Mouse (Mus musculus) forebrain, embryonic 13.5 days (tissue): ENCODE measurements around the gene Sertad4. TPM values are rescaled to one million over a fixed set of nuclear protein-coding genes. Genes with fewer than 3 reads are reported as not detected.

ENCODE experiments used
- ATAC-seq: fragments of 200-750 bp; cut with Nextera tagmentation; 2 replicates; pipeline ENCODE4 v1.8.0; 2017
- H3K27ac ChIP-seq: fragments of 300-500 bp; sonication (generic); 2 replicates; pipeline ENCODE4 v1.5.1; 2015; ENCODE audit warnings: inconsistent platforms, mild to moderate bottlenecking, moderate library complexity
- H3K27me3 ChIP-seq: fragments of 300-500 bp; sonication (generic); 2 replicates; pipeline ENCODE4 v1.6.1; 2015; ENCODE audit warnings: mild to moderate bottlenecking, inconsistent platforms
- H3K36me3 ChIP-seq: fragments of 300-500 bp; sonication (generic); 2 replicates; pipeline ENCODE4 v1.6.1; 2015; ENCODE audit warnings: mild to moderate bottlenecking, inconsistent platforms; ENCODE audit not compliant: poor library complexity, severe bottlenecking
- H3K4me1 ChIP-seq: fragments of 300-500 bp; sonication (generic); 2 replicates; pipeline ENCODE4 v1.6.1; 2015; ENCODE audit warnings: inconsistent platforms
- H3K4me2 ChIP-seq: fragments of 300-500 bp; sonication (generic); 2 replicates; pipeline ENCODE4 v1.6.1; 2015; ENCODE audit warnings: inconsistent platforms, mild to moderate bottlenecking, moderate library complexity
- H3K4me3 ChIP-seq: fragments of 300-500 bp; sonication (generic); 2 replicates; pipeline ENCODE4 v1.5.1; 2015; ENCODE audit warnings: mild to moderate bottlenecking, inconsistent platforms
- H3K9ac ChIP-seq: fragments of 300-500 bp; sonication (generic); 2 replicates; pipeline ENCODE4 v1.6.1; 2015; ENCODE audit warnings: mild to moderate bottlenecking, inconsistent platforms
- H3K9me3 ChIP-seq: fragments of 300-500 bp; sonication (generic); replicated peaks from 2 replicates; pipeline ENCODE4 v1.6.1; 2016; ENCODE audit warnings: inconsistent platforms
- WGBS: fragments of 180-500 bp; shearing (Covaris S2); methylation state at CpG from one replicate; pipeline ENCODE4 v1.1.7; 2015; 5-methylcytosine and 5-hydroxymethylcytosine counted together
- polyA plus RNA-seq: library from polyadenylated mRNA; unstranded; fragments of >200 nt; fragmentation: Nextera tagmentation; extraction: Ambion mirVana; gene quantifications from 2 replicates; pipeline ENCODE4 v1.2.1, GENCODE M21; 2015

Sertad4 gene
- polyA plus RNA-seq, 1 experiment from 2014 or later, result 20.4 TPM

GRCm38 (mm10) chr1:192825746-192826145 is 29.8 kb downstream of the Sertad4 start:
- ATAC-seq, result no peak

DNA sequence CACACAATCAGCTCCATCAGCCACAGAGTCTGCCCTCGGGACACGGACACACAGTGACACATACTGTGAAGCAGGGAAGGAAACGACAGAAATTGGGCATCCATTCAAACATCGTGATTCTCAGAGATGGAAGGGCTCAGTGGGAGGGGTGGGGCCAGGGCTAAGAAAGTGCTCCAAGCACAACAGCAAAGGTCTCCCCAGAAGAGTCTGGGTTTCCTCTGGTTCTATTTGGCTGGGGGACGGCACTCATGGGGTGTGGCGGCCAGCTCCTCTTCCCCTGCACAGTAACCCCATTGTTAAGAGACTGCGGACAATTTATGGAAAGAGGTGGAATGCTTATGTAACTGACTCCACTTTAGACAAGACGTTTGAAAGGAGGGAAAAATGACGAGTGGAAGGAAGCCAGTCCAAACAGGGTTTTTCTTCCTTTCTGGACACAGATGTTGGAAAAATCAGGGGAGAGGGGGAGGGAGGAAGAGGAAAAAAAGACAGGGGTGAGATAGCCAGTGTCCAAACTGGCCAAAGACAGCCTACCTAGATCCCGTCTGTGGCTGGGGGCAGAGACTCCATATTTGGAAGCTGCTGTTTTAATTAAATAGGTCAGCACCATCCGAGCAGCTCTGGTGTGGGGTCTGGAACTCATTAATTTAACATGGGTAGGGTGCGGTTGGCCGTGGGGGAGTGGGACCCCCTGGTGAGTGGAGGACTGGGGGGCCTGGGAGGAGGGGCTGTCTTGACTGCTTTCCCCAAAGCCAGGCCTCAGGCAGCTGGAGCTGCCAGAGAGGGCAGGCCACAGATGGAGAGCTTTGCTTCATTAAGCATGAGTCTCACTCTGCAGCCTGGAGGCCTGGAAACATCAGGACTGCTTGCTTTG is 32.7 kb downstream of the Sertad4 start:
- peak; percentile 91 for ATAC-seq
- peaks cover 16% of the 10 kb centered on the region for H3K4me1 ChIP-seq
- no peaks in the 10 kb centered on the region for H3K9me3 ChIP-seq
- H3K27ac ChIP-seq, result peak overlapping the region; percentile 65
- H3K27me3 ChIP-seq, result no peaks in the 10 kb centered on the region
- H3K36me3 ChIP-seq, result no peaks in the 10 kb centered on the region
- no peak overlapping the region for H3K9ac ChIP-seq
- no peak overlapping the region for H3K4me3 ChIP-seq
- H3K4me2 ChIP-seq, result no peak overlapping the region
- WGBS, result 15% methylated on average over 13 of the region's 13 CpGs

More at GRCm38 (mm10) chr1:192825746-192826145, 29.8 kb downstream of the Sertad4 start:
- H3K4me3 ChIP-seq, result no peak overlapping the region
- no peak overlapping the region for H3K4me2 ChIP-seq
- H3K36me3 ChIP-seq, result no peaks in the 10 kb centered on the region
- H3K27me3 ChIP-seq, result no peaks in the 10 kb centered on the region
- 34% methylated on average over 9 of the region's 9 CpGs for WGBS
- no peak overlapping the region for H3K9ac ChIP-seq
- H3K27ac ChIP-seq, result no peak overlapping the region
- peaks cover 24% of the 10 kb centered on the region for H3K4me1 ChIP-seq
- H3K9me3 ChIP-seq, result no peaks in the 10 kb centered on the region

DNA sequence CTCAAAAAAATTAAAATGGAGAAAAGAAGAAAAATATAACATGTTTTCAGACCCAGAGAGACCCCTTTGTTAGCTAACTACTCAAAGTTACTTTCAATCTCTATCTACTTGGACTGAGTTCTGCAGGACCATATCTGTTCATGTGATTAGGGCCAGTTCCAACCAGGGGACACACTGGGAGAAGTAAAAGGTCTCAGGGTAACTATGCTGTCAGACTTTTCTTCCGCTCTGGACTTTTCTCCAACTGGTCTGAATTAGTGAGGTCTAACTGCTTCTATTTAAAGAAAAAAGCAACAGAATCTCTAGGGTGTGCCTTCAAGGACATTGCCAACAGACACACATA is 33.3 kb downstream of the Sertad4 start:
- Histone ChIP-seq H3K4me3 (no peak overlapping the region), H3K4me1 (peaks cover 16% of the 10 kb centered on the region), H3K27me3 (no peaks in the 10 kb centered on the region), H3K36me3 (no peaks in the 10 kb centered on the region), H3K27ac (peak overlapping the region; percentile 65; the same call in 1 of the 2 replicates), H3K9me3 (no peaks in the 10 kb centered on the region), H3K4me2 (no peak overlapping the region), H3K9ac (no peak overlapping the region)
- 82% methylated on average over 1 of the region's 1 CpGs for WGBS
- no peak for ATAC-seq

DNA sequence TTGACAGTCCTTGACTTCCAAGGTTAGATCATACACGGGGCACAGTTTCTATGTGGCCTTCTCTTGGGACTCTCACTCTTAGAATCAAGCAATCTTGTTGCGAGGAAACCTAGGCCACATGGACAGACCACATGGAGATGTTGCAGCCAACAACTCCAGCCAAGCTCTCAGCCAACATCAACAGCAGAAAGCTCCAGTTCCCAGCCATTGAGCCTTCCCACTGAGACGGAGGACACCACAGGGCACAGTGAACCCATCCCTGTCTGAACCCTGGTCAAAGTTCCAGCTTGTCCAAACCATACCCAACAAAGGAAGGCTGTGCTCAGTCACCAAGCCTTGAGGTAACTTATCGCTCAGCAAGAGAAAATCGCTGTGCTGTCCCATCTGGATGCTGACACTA is 37.2 kb downstream of the Sertad4 start:
- ATAC-seq, result no peak
- H3K4me2 ChIP-seq, result no peak overlapping the region
- no peaks in the 10 kb centered on the region for H3K27me3 ChIP-seq
- no peaks in the 10 kb centered on the region for H3K36me3 ChIP-seq
- no peak overlapping the region for H3K9ac ChIP-seq
- no peak overlapping the region for H3K4me3 ChIP-seq
- H3K27ac ChIP-seq, result no peak overlapping the region
- H3K9me3 ChIP-seq, result no peaks in the 10 kb centered on the region
- WGBS, result 90% methylated on average over 5 of the region's 5 CpGs
- H3K4me1 ChIP-seq, result peaks cover 11% of the 10 kb centered on the region

DNA sequence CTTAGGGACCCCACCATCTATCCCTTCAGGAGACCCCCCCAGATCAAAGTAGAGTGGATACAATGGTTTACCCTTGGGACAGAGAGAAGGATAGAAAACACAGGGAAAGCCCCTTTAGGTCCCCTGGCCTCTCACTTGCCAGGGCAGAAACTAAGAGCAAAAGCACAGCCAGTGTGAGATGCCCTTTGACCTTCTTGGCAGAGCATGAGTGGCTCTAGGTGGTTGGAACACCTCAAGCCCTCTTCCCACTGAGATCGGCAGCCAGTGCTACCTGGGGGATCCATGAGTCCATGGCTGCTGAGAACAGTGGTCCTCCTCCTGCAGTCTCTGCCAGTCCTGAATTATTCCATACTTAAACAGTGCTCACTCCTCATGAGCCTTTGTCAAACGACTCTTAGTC is 39.8 kb downstream of the Sertad4 start:
- Histone ChIP-seq H3K4me1 (no peaks in the 10 kb centered on the region), H3K27ac (no peak overlapping the region), H3K4me2 (no peak overlapping the region), H3K9ac (no peak overlapping the region), H3K9me3 (no peaks in the 10 kb centered on the region), H3K36me3 (no peaks in the 10 kb centered on the region), H3K4me3 (no peak overlapping the region), H3K27me3 (no peaks in the 10 kb centered on the region)
- ATAC-seq, result no peak
- WGBS, result 59% methylated on average over 2 of the region's 2 CpGs

DNA sequence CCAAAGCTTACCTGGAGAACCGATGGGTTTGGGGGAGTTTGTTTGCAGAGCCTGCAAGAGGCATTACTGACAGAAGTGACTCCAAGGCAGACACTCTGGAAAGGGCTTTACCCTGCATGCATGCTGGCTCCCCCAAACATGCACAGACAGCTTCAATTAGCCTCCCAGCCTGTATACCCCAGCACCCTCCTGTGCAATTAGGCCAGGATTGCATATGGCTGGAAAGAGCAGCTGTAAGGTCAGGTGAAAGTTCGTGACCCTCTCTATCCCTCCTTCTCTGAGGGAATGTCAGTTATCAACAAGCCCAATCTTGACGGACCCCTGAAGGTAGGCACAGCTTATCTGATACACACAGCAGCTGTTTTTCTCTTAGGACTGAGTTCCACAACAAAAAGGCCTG is 40.9 kb downstream of the Sertad4 start:
- H3K4me3 ChIP-seq, result no peak overlapping the region
- no peaks in the 10 kb centered on the region for H3K4me1 ChIP-seq
- H3K9me3 ChIP-seq, result no peaks in the 10 kb centered on the region
- H3K4me2 ChIP-seq, result no peak overlapping the region
- no peak overlapping the region for H3K9ac ChIP-seq
- no peaks in the 10 kb centered on the region for H3K36me3 ChIP-seq
- WGBS, result 22% methylated on average over 3 of the region's 3 CpGs
- no peak overlapping the region for H3K27ac ChIP-seq
- ATAC-seq, result no peak
- no peaks in the 10 kb centered on the region for H3K27me3 ChIP-seq

- no peaks in the 10 kb centered on the region for H3K27me3 ChIP-seq
- no peaks in the 10 kb centered on the region for H3K36me3 ChIP-seq
- H3K4me1 ChIP-seq, result no peaks in the 10 kb centered on the region
- ATAC-seq, result no peak
- no peak overlapping the region for H3K4me2 ChIP-seq
- H3K9ac ChIP-seq, result no peak overlapping the region
- H3K4me3 ChIP-seq, result no peak overlapping the region
- H3K27ac ChIP-seq, result no peak overlapping the region
- 93% methylated on average over 9 of the region's 9 CpGs for WGBS
- no peaks in the 10 kb centered on the region for H3K9me3 ChIP-seq
These were observed 42.8 kb downstream of the Sertad4 start for GRCm38 (mm10) chr1:192812758-192813157.

- WGBS, result 96% methylated on average over 5 of the region's 5 CpGs
- H3K4me1 ChIP-seq, result no peaks in the 10 kb centered on the region
- no peak overlapping the region for H3K4me3 ChIP-seq
- H3K9ac ChIP-seq, result no peak overlapping the region
- no peaks in the 10 kb centered on the region for H3K9me3 ChIP-seq
- no peaks in the 10 kb centered on the region for H3K36me3 ChIP-seq
- no peak for ATAC-seq
- H3K4me2 ChIP-seq, result no peak overlapping the region
- no peak overlapping the region for H3K27ac ChIP-seq
- no peaks in the 10 kb centered on the region for H3K27me3 ChIP-seq
These were observed 43.3 kb downstream of the Sertad4 start for GRCm38 (mm10) chr1:192812290-192812689.

- 46% methylated on average over 10 of the region's 10 CpGs for WGBS
- no peak overlapping the region for H3K27ac ChIP-seq
- H3K9ac ChIP-seq, result no peak overlapping the region
- H3K4me1 ChIP-seq, result 0 out of 2 replicates have a peak, but pooled peaks cover 3% of the 10 kb centered on the region
- ATAC-seq, result no peak
- no peak overlapping the region for H3K4me3 ChIP-seq
- H3K9me3 ChIP-seq, result no peaks in the 10 kb centered on the region
- no peaks in the 10 kb centered on the region for H3K36me3 ChIP-seq
- H3K27me3 ChIP-seq, result no peaks in the 10 kb centered on the region
- H3K4me2 ChIP-seq, result no peak overlapping the region
These were observed 49.1 kb downstream of the Sertad4 start for GRCm38 (mm10) chr1:192806168-192807157.

DNA sequence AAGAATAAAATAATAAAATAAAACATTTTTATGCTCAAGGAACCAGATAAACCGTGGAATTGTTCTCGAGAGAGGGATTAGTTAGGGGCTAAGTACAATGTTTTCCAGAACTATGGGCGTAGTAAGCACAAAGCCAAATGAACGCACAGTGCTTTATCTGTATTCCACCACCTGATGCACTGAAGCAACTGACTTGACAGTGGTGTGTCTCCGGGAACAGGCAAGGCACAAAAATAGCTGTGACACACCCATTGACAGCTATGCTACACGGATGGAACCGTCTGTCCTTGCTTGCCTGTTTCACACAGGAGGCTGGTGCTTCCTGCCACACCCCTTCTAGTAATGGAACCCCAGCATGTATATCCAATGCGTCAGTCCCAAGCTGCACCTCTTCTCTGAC is 55.2 kb downstream of the Sertad4 start:
- H3K36me3 ChIP-seq, result no peaks in the 10 kb centered on the region
- H3K4me1 ChIP-seq, result peaks cover 28% of the 10 kb centered on the region
- ATAC-seq, result no peak
- no peak overlapping the region for H3K4me2 ChIP-seq
- H3K9ac ChIP-seq, result no peak overlapping the region
- H3K4me3 ChIP-seq, result no peak overlapping the region
- H3K9me3 ChIP-seq, result 0 out of 2 replicates have a peak, but pooled peaks cover 2% of the 10 kb centered on the region
- 87% methylated on average over 8 of the region's 8 CpGs for WGBS
- H3K27me3 ChIP-seq, result no peaks in the 10 kb centered on the region
- H3K27ac ChIP-seq, result no peak overlapping the region

- ATAC-seq, result peak; percentile 83; the same call in 1 of the 2 replicates
- Histone ChIP-seq H3K4me1 (peaks cover 28% of the 10 kb centered on the region), H3K4me2 (no peak overlapping the region), H3K36me3 (no peaks in the 10 kb centered on the region), H3K9ac (no peak overlapping the region), H3K9me3 (0 out of 2 replicates have a peak, but pooled peaks cover 4% of the 10 kb centered on the region), H3K27me3 (no peaks in the 10 kb centered on the region), H3K4me3 (no peak overlapping the region), H3K27ac (peak overlapping the region; percentile 69)
- 19% methylated on average over 10 of the region's 10 CpGs for WGBS
These were observed 56.2 kb downstream of the Sertad4 start for GRCm38 (mm10) chr1:192799165-192799991.
